Mouse (Mus musculus) liver, embryonic 16.5 days (tissue): Measurements from ENCODE around the gene Jaml. TPM values are rescaled to one million over a fixed set of nuclear protein-coding genes. Genes with fewer than 3 reads are reported as not detected.

ENCODE experiments used
- ATAC-seq: fragments of 200-750 bp; cut with Nextera tagmentation; 2 replicates; pipeline ENCODE4 v1.8.0; 2017; ENCODE audit warnings: low read depth, mild to moderate bottlenecking, moderate number of reproducible peaks, moderate library complexity
- H3K27ac ChIP-seq: fragments of 300-500 bp; sonication (generic); 2 replicates; pipeline ENCODE4 v1.5.1; 2014; ENCODE audit warnings: mild to moderate bottlenecking, low read length
- H3K27me3 ChIP-seq: fragments of 300-500 bp; sonication (generic); 2 replicates; pipeline ENCODE4 v1.6.1; 2014; ENCODE audit warnings: low read depth, low read length, mixed read lengths; ENCODE audit not compliant: control insufficient read depth, insufficient read depth
- H3K36me3 ChIP-seq: fragments of 300-500 bp; sonication (generic); 2 replicates; pipeline ENCODE4 v1.6.1; 2014; ENCODE audit warnings: mild to moderate bottlenecking; ENCODE audit not compliant: control insufficient read depth, insufficient read depth
- H3K4me1 ChIP-seq: fragments of 300-500 bp; sonication (generic); 2 replicates; pipeline ENCODE4 v1.6.1; 2014; ENCODE audit warnings: low read depth, low read length, mixed read lengths; ENCODE audit not compliant: control insufficient read depth
- H3K4me2 ChIP-seq: fragments of 300-500 bp; sonication (generic); 2 replicates; pipeline ENCODE4 v1.6.1; 2014; ENCODE audit warnings: low read depth, low read length, mixed read lengths
- H3K4me3 ChIP-seq: fragments of 300-500 bp; sonication (generic); 2 replicates; pipeline ENCODE4 v1.5.1; 2014; ENCODE audit warnings: low read depth, mild to moderate bottlenecking, low read length
- H3K9ac ChIP-seq: fragments of 300-500 bp; sonication (generic); 2 replicates; pipeline ENCODE4 v1.6.1; 2014; ENCODE audit warnings: low read depth, low read length
- H3K9me3 ChIP-seq: fragments of 300-500 bp; sonication (generic); replicated peaks from 2 replicates; pipeline ENCODE4 v1.6.1; 2016; ENCODE audit warnings: low read length; ENCODE audit not compliant: control insufficient read depth
- WGBS: fragments of 180-500 bp; shearing (Covaris S2); extraction: QIAGEN DNeasy Blood & Tissue Kit; methylation state at CpG from one replicate; pipeline ENCODE4 v1.1.7; 2014; ENCODE audit not compliant: insufficient replicate concordance; 5-methylcytosine and 5-hydroxymethylcytosine counted together
- polyA plus RNA-seq: library from polyadenylated mRNA; unstranded; fragments of >200 nt; fragmentation: Nextera tagmentation; extraction: Ambion mirVana; gene quantifications from 2 replicates; pipeline ENCODE4 v1.2.1, GENCODE M21; 2015

Jaml gene
- polyA plus RNA-seq, 1 experiment from 2014 or later: 1.2 TPM

DNA sequence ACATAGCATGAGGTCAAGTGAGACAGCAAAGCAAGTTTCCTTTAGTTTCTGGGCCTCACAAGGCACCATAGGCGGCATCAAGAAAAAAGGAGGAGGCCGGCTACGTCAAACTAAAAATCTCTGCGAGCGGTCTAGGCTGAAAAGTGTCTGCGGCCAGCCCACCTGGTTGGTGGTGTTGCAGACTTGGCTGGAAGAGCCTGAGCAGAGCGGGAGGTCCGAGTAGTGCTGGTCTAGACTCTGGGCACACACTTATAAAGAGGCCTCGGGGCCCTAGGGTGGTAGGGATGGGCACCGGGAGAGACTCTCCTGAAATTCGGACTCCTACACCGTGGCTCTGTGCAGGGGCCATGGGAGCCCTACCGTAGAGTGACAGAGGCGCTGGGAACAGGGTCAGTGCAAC, 36.7 kb downstream of the Jaml start:
- ATAC-seq: no peak
- 10% methylated on average over 14 of the region's 14 CpGs for WGBS
- H3K4me1 ChIP-seq: no peaks in the 10 kb centered on the region
- H3K27me3 ChIP-seq: peaks cover 21% of the 10 kb centered on the region
- H3K27ac ChIP-seq: no peak overlapping the region
- no peaks in the 10 kb centered on the region for H3K36me3 ChIP-seq
- H3K9me3 ChIP-seq: no peaks in the 10 kb centered on the region
- H3K4me2 ChIP-seq: 0 out of 2 replicates have a peak overlapping the region, but pooled peaks have one; percentile 24
- H3K9ac ChIP-seq: no peak overlapping the region
- H3K4me3 ChIP-seq: no peak overlapping the region

DNA sequence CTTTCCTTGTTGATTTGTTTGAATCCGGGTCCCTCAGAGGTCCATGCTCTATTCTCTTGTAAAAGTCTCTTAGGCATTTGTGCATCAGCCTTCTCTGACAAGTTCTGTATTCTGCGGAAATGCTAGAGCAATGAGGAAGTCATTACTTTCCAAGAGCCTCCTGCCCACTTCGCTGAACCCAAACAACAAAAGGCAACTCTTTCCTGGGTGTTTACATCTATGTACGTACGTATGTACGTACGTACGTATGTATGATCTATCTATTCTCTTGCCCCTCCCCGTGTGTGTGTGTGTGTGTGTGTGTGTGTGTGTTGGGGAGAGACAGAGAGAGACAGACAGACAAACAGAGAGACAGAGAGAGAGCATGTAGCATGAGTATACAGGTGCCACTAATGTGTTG, 37.8 kb downstream of the Jaml start:
- WGBS: 24% methylated on average over 9 of the region's 9 CpGs
- H3K4me3 ChIP-seq: no peak overlapping the region
- H3K4me1 ChIP-seq: no peaks in the 10 kb centered on the region
- H3K27ac ChIP-seq: no peak overlapping the region
- no peak overlapping the region for H3K4me2 ChIP-seq
- no peaks in the 10 kb centered on the region for H3K9me3 ChIP-seq
- H3K9ac ChIP-seq: no peak overlapping the region
- ATAC-seq: no peak
- peaks cover 21% of the 10 kb centered on the region for H3K27me3 ChIP-seq
- no peaks in the 10 kb centered on the region for H3K36me3 ChIP-seq

DNA sequence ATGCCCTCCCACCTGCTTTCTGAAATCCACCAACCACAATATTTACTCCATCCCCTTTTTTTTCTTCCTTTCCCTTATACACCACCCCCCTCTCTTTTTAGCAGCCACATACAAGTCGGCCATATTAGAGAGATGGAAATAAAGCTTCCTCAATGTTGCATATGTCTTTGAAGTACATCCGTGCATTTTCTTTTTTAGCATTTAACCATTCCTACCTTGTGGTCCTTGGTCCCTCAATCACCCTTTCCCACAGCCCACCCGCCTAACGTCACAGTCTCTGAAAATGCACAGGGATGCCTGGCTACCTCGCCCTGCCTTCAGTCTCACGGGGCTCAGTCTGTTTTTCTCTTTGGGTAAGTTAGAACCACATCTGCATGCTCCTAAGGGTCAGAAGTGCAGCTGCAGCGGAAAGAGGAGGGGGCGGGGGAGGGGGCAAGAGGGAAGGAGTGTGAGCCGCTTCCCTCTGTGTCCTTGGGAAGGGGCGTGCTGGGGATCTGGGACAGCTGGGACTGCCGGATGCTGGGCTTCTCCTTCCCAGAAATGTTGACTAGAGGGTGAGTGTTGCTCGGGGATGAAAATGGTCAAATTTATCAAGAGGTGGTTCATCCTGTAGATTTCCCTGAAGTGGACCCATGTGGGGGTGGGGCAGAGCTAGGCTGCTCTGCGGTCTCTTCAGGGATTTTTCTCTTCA, 38.9 kb downstream of the Jaml start, which contains the start of gene Scn2b:
Gene Scn2b, plus strand, starts transcription at position 42 of the 691 bp plus-strand sequence.
- ATAC-seq: no peak
- H3K27ac ChIP-seq: no peak within 1 kb of the TSS
- no peak within 1 kb of the TSS for H3K9ac ChIP-seq
- 2% methylated on average over 13 of the region's 13 CpGs for WGBS
- H3K27me3 ChIP-seq: peaks cover 21% of the 10 kb centered on the region
- H3K36me3 ChIP-seq: no peaks in the 10 kb centered on the region
- peak within 1 kb of the TSS; percentile 20 for H3K4me3 ChIP-seq
- H3K4me2 ChIP-seq: 0 out of 2 replicates have a peak within 1 kb of the TSS, but pooled peaks have one; percentile 8
- H3K4me1 ChIP-seq: 0 out of 2 replicates have a peak, but pooled peaks cover 2% of the 10 kb centered on the region
- no peaks in the 10 kb centered on the region for H3K9me3 ChIP-seq

DNA sequence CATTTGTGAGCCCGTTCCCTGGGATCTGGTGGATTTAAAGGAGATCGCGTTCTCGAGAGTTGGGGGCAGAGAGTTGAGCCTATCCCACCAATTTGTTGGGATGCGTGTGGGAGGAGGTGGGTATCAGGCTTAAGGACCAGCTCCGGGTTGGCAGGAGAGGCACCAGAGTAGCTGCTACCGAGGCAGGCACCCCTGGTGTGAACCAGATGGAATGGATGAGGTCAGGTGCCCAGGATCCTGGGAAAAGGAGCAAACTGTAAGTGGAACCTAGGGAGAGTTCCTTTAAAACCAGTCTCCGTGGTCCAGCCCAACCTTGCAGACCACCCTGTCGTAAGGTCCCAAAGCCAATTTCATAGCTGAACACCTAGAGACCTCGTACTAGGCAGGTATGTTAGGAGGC, 39.6 kb downstream of the Jaml start:
- no peaks in the 10 kb centered on the region for H3K9me3 ChIP-seq
- 24% methylated on average over 10 of the region's 10 CpGs for WGBS
- H3K4me1 ChIP-seq: 0 out of 2 replicates have a peak, but pooled peaks cover 2% of the 10 kb centered on the region
- no peak for ATAC-seq
- no peak overlapping the region for H3K9ac ChIP-seq
- peaks cover 21% of the 10 kb centered on the region for H3K27me3 ChIP-seq
- no peak overlapping the region for H3K4me2 ChIP-seq
- H3K36me3 ChIP-seq: no peaks in the 10 kb centered on the region
- no peak overlapping the region for H3K27ac ChIP-seq
- H3K4me3 ChIP-seq: no peak overlapping the region

DNA sequence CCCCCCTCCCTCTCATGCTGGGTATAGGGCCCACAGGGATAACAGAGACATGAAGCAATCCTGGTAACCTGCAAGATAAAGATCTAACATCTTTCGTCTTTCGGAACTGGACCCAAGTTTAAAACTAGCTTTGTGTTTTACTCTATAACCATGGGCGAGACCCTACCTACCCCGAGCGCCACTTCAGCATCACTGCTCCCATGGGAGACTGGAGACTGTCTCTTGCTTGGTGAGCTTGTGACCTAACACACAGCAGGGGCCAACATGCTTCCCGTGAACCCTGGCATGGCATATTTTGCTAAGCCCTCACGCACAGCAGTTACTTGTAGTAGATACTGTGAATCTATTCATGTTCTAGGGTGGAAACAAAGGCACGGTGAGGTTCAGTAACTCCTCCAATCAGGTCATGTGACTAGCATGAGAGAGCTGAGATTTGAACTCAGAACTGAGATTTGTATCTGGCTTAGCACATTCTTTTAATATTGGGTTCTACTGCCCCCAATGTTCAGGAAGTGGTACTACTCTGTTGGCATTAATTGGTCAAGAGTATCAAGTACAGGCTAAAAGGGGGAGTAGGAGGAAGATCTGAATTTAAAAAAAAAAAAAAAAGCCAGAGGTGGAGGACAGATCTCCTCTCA, 40.5 kb downstream of the Jaml start:
- Histone ChIP-seq H3K9me3 (no peaks in the 10 kb centered on the region), H3K36me3 (no peaks in the 10 kb centered on the region), H3K4me3 (no peak overlapping the region), H3K4me2 (no peak overlapping the region), H3K9ac (no peak overlapping the region), H3K27me3 (peaks cover 17% of the 10 kb centered on the region), H3K4me1 (0 out of 2 replicates have a peak, but pooled peaks cover 2% of the 10 kb centered on the region), H3K27ac (no peak overlapping the region)
- WGBS: 66% methylated on average over 8 of the region's 8 CpGs
- no peak for ATAC-seq

DNA sequence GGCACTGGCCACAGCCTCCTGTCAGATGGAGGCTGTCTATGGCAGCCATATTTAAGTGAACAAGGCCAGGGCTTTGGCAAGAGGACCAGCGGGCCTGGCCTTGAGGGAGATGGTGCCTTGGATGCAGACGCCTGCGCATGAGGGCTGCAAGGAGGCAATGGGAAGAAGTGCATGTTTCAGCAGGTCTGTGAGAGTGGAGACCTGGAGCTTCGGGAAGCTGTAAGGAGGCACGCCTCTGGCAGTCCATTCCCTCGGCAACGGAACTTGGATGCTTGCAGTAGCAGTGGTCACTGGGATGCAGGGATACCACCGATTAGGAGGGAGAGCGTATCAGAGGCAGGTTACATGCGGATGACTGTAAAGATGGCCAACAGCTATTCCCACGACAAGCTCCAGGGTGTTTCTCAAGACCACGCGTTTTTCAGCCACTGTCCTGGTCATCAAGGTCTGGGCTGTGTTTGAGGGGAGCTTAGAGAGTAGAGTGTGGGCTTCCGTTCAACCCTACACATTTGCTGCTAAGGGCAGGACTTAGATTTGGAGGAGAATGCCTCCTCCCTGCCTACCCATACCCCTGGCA, 41.1 kb downstream of the Jaml start:
- no peak overlapping the region for H3K4me3 ChIP-seq
- H3K9me3 ChIP-seq: no peaks in the 10 kb centered on the region
- no peak overlapping the region for H3K27ac ChIP-seq
- 0 out of 2 replicates have a peak, but pooled peaks cover 2% of the 10 kb centered on the region for H3K4me1 ChIP-seq
- no peak overlapping the region for H3K4me2 ChIP-seq
- H3K9ac ChIP-seq: no peak overlapping the region
- ATAC-seq: no peak
- H3K27me3 ChIP-seq: peaks cover 11% of the 10 kb centered on the region
- 75% methylated on average over 14 of the region's 14 CpGs for WGBS
- H3K36me3 ChIP-seq: no peaks in the 10 kb centered on the region

DNA sequence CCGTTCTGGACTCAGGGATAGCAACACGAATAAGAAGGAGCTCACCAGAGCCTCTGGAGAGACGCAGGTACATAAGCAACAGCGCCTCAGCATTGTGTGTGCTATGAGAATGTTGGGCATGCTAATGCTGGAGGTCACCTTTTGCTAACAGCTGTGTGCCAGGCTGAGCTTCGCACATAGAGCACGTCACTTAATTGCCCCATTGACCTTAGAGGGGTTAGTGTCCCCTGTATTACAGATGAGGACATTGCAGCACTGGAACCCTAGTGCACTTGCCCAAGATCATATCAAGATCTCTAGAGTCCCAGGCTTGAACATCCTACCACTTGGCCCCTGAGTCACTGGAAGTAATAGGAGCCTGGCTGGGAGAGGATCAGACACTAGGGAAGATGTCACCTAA, 41.6 kb downstream of the Jaml start:
- H3K4me2 ChIP-seq: no peak overlapping the region
- no peak for ATAC-seq
- no peaks in the 10 kb centered on the region for H3K9me3 ChIP-seq
- peaks cover 7% of the 10 kb centered on the region for H3K27me3 ChIP-seq
- 72% methylated on average over 6 of the region's 6 CpGs for WGBS
- H3K27ac ChIP-seq: no peak overlapping the region
- no peaks in the 10 kb centered on the region for H3K36me3 ChIP-seq
- no peak overlapping the region for H3K9ac ChIP-seq
- 0 out of 2 replicates have a peak, but pooled peaks cover 2% of the 10 kb centered on the region for H3K4me1 ChIP-seq
- no peak overlapping the region for H3K4me3 ChIP-seq

DNA sequence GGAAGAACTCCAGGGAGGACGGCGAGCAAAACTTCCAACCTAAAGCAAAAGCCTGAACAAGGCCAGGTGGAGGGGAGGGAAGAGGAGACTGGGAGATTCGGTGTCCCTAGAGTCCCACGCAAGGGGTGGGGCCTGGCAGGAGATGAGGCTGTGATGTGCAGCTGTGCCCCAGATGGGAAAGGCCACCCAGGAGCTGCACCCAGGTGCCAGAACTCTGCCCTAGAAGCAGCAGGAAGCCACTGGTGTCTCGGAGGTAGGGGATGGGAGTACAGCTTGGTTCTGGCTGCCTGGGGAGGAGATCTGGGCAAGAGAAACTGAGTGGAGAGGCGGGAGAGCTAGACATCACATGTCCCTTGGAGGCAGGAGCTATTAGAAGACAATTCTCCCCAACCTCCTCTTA, 42.0 kb downstream of the Jaml start:
- 49% methylated on average over 6 of the region's 6 CpGs for WGBS
- no peaks in the 10 kb centered on the region for H3K9me3 ChIP-seq
- H3K4me1 ChIP-seq: 0 out of 2 replicates have a peak, but pooled peaks cover 2% of the 10 kb centered on the region
- no peak overlapping the region for H3K27ac ChIP-seq
- no peaks in the 10 kb centered on the region for H3K36me3 ChIP-seq
- no peak overlapping the region for H3K4me2 ChIP-seq
- no peak overlapping the region for H3K9ac ChIP-seq
- peaks cover 3% of the 10 kb centered on the region for H3K27me3 ChIP-seq
- ATAC-seq: no peak
- no peak overlapping the region for H3K4me3 ChIP-seq

DNA sequence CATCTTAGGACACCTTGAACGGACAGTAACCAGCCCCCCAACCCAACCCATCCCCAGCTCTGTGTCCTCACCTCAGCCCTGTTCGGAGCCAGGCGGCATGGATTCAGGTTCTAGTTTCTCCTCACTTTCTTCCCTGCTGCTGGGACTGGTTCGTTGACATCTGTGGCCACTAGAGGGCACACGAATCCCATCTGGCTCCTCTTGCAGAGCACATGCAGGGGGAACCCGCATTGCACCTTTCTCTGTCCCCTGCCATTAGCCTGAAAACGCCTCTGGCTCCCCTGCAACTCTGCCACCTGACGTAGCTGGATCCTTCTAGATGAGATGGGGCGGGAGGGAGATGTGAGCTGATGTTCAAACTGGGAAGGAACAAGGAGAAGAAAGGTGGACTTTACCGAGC, 42.8 kb downstream of the Jaml start:
- H3K36me3 ChIP-seq: no peaks in the 10 kb centered on the region
- no peak overlapping the region for H3K4me3 ChIP-seq
- H3K9me3 ChIP-seq: no peaks in the 10 kb centered on the region
- ATAC-seq: peak; percentile 37; the same call in 1 of the 2 replicates
- H3K27ac ChIP-seq: no peak overlapping the region
- no peak overlapping the region for H3K9ac ChIP-seq
- H3K27me3 ChIP-seq: no peaks in the 10 kb centered on the region; the same call in 1 of the 2 replicates
- H3K4me1 ChIP-seq: 0 out of 2 replicates have a peak, but pooled peaks cover 2% of the 10 kb centered on the region
- WGBS: 4% methylated on average over 10 of the region's 10 CpGs
- 0 out of 2 replicates have a peak overlapping the region, but pooled peaks have one; percentile 14 for H3K4me2 ChIP-seq
